Mouse (Mus musculus) liver, embryonic 14.5 days (tissue): Measurements from ENCODE around the gene Sema4d. TPM values are rescaled to one million over a fixed set of nuclear protein-coding genes. Genes with fewer than 3 reads are reported as not detected.
A peak's percentile ranks its signal among the peaks of the same experiment; 100 is the strongest.

Source experiments
- ATAC-seq: fragments of 200-750 bp; cut with Nextera tagmentation; 2 replicates; pipeline ENCODE4 v1.8.0; 2017; ENCODE audit warnings: moderate number of reproducible peaks, mild to moderate bottlenecking, moderate library complexity; ENCODE audit not compliant: insufficient read depth
- DNase-seq, 3 experiments: peaks; one replicate each; pipeline ENCODE4 v3.0.0-alpha.2; 2012 to 2013; ENCODE audit warnings: low read depth in 3 of 3, low spot score in 3 of 3
- H3K27ac ChIP-seq: fragments of 300-500 bp; sonication (generic); 2 replicates; pipeline ENCODE4 v1.5.1; 2014; ENCODE audit warnings: moderate library complexity, mild to moderate bottlenecking, control low read depth, inconsistent platforms
- H3K27me3 ChIP-seq: fragments of 300-500 bp; sonication (generic); 2 replicates; pipeline ENCODE4 v1.6.1; 2014; ENCODE audit warnings: mild to moderate bottlenecking, low read length, moderate library complexity; ENCODE audit not compliant: control insufficient read depth, insufficient read depth
- H3K36me3 ChIP-seq: fragments of 300-500 bp; sonication (generic); replicated peaks from 2 replicates; pipeline ENCODE4 v1.6.1; 2014; ENCODE audit warnings: low read depth; ENCODE audit not compliant: control insufficient read depth, insufficient read depth
- H3K4me1 ChIP-seq, 2 experiments: fragments of 200-500 bp in 1 of 2; fragments of 300-500 bp in 1 of 2; sonication (generic) in 1 of 2; replicated peaks; 2 replicates each; pipeline ENCODE4 v1.6.1; 2012 to 2014; ENCODE audit warnings: antibody characterized with exemption in 1 of 2, inconsistent platforms in 1 of 2, low read length in 1 of 2; ENCODE audit not compliant: control insufficient read depth in 2 of 2, insufficient read depth in 2 of 2
- H3K4me2 ChIP-seq: fragments of 300-500 bp; sonication (generic); 2 replicates; pipeline ENCODE4 v1.6.1; 2014; ENCODE audit warnings: low read depth, mild to moderate bottlenecking, control low read depth, moderate library complexity
- H3K4me3 ChIP-seq, 2 experiments: fragments of 200-500 bp in 1 of 2; fragments of 300-500 bp in 1 of 2; sonication (generic) in 1 of 2; 2 replicates each; pipeline ENCODE4 v1.5.1; 2012 to 2014; ENCODE audit warnings: low read depth in 2 of 2, low read length in 2 of 2, mild to moderate bottlenecking in 2 of 2, control low read depth in 1 of 2, inconsistent platforms in 1 of 2, moderate library complexity in 1 of 2; ENCODE audit not compliant: insufficient read depth in 1 of 2
- H3K9ac ChIP-seq: fragments of 300-500 bp; sonication (generic); replicated peaks from 2 replicates; pipeline ENCODE4 v1.6.1; 2014; ENCODE audit warnings: mild to moderate bottlenecking, control low read depth, moderate library complexity
- H3K9me3 ChIP-seq: fragments of 300-500 bp; sonication (generic); 2 replicates; pipeline ENCODE4 v1.6.1; 2016; ENCODE audit warnings: low read length, mixed read lengths; ENCODE audit not compliant: control insufficient read depth
- CTCF ChIP-seq: IDR thresholded peaks from 2 replicates; pipeline ENCODE4 v1.5.1; 2016; ENCODE audit warnings: antibody characterized with exemption, low read depth, control low read depth
- EP300 ChIP-seq: IDR thresholded peaks from 2 replicates; pipeline ENCODE4 v1.6.1; 2016; ENCODE audit warnings: antibody characterized with exemption, low read depth
- WGBS: fragments of 180-500 bp; shearing (Covaris S2); extraction: QIAGEN DNeasy Blood & Tissue Kit; methylation state at CpG from one replicate; pipeline ENCODE4 v1.1.7; 2014; ENCODE audit not compliant: insufficient replicate concordance; 5-methylcytosine and 5-hydroxymethylcytosine counted together
- polyA plus RNA-seq, 2 experiments: library from polyadenylated mRNA; depleted of rRNA in 1 of 2; stranded (reverse) in 1 of 2; unstranded in 1 of 2; fragments of >200 nt; fragmentation: Nextera tagmentation in 1 of 2; extraction: Ambion mirVana in 1 of 2; gene quantifications; 2 replicates each; pipeline versions ENCODE4 v1.2.1 to v1.2.3; 2012 to 2014

Gene Sema4d
- polyA plus RNA-seq, 2 experiments = 4.6 to 4.7 TPM

GRCm38 (mm10) chr13:51763019-51763698, 30.4 kb downstream of the Sema4d start:
- Histone ChIP-seq H3K36me3 (no peaks in the 10 kb centered on the region), H3K27me3 (no peaks in the 10 kb centered on the region), H3K4me1 (peaks cover 0 to 15% of the 10 kb centered on the region in 2 experiments; a peak in 3 of 4 replicates), H3K27ac (no peak overlapping the region), H3K4me2 (no peak overlapping the region), H3K9me3 (no peaks in the 10 kb centered on the region), H3K9ac (no peak overlapping the region), H3K4me3 (no peak overlapping the region)
- DNase-seq (no peak), ATAC-seq (peak; percentile 55)
- 54% methylated on average over 12 of the region's 12 CpGs for WGBS
- TF ChIP-seq EP300 = no peak
- no peak for TF ChIP-seq CTCF

GRCm38 (mm10) chr13:51761186-51761813, 32.2 kb downstream of the Sema4d start:
- ATAC-seq (no peak), DNase-seq (no peak)
- H3K27ac ChIP-seq = no peak overlapping the region
- no peaks in the 10 kb centered on the region for H3K9me3 ChIP-seq
- no peak for TF ChIP-seq EP300
- no peak for TF ChIP-seq CTCF
- peaks cover 5 to 24% of the 10 kb centered on the region in 2 experiments for H3K4me1 ChIP-seq
- WGBS = 76% methylated on average over 10 of the region's 10 CpGs
- H3K36me3 ChIP-seq = no peaks in the 10 kb centered on the region
- no peaks in the 10 kb centered on the region for H3K27me3 ChIP-seq
- no peak overlapping the region for H3K4me3 ChIP-seq
- no peak overlapping the region for H3K4me2 ChIP-seq
- H3K9ac ChIP-seq = no peak overlapping the region

- H3K4me2 ChIP-seq = no peak overlapping the region
- ATAC-seq (no peak), DNase-seq (no peak)
- no peak for TF ChIP-seq EP300
- no peak for TF ChIP-seq CTCF
- H3K9me3 ChIP-seq = no peaks in the 10 kb centered on the region
- H3K4me3 ChIP-seq = no peak overlapping the region
- H3K27me3 ChIP-seq = no peaks in the 10 kb centered on the region
- H3K9ac ChIP-seq = no peak overlapping the region
- H3K36me3 ChIP-seq = no peaks in the 10 kb centered on the region
- peaks cover 7 to 37% of the 10 kb centered on the region in 2 experiments for H3K4me1 ChIP-seq
- no peak overlapping the region for H3K27ac ChIP-seq
- 77% methylated on average over 6 of the region's 6 CpGs for WGBS
Observed at GRCm38 (mm10) chr13:51759256-51759987, 34.1 kb downstream of the Sema4d start.

GRCm38 (mm10) chr13:51758428-51758827, 35.1 kb downstream of the Sema4d start:
- ATAC-seq (no peak), DNase-seq (no peak)
- 81% methylated on average over 9 of the region's 9 CpGs for WGBS
- Histone ChIP-seq H3K9ac (no peak overlapping the region), H3K4me1 (peaks cover 7 to 39% of the 10 kb centered on the region in 2 experiments), H3K4me3 (no peak overlapping the region), H3K27ac (no peak overlapping the region), H3K36me3 (no peaks in the 10 kb centered on the region), H3K9me3 (no peaks in the 10 kb centered on the region), H3K4me2 (no peak overlapping the region), H3K27me3 (no peaks in the 10 kb centered on the region)
- TF ChIP-seq EP300 (no peak), CTCF (no peak)

GRCm38 (mm10) chr13:51757099-51757498, 36.4 kb downstream of the Sema4d start:
- no peak for DNase-seq
- 18% methylated on average over 2 of the region's 2 CpGs for WGBS
- Histone ChIP-seq H3K36me3 (no peaks in the 10 kb centered on the region), H3K9me3 (no peaks in the 10 kb centered on the region), H3K4me3 (no peak overlapping the region), H3K4me1 (peaks cover 7 to 31% of the 10 kb centered on the region in 2 experiments), H3K4me2 (no peak overlapping the region), H3K27ac (no peak overlapping the region), H3K9ac (no peak overlapping the region), H3K27me3 (no peaks in the 10 kb centered on the region)
- ATAC-seq = no peak
- TF ChIP-seq CTCF (no peak), EP300 (no peak)
